In genomic region chr6:134112753-134113152, GRCm38 (mm10) we compare ENCODE assay signal across 12 mouse cellular contexts.
"Had no signal": no experiment of that assay in that cellular context is flagged by ENCODE, and none has a peak within 500 bp of the region (broad histone marks: within the 10 kb centered on the region; RNA-seq: fewer than 3 reads in every experiment).

No protein-coding gene starts in this region.

- H3K27ac ChIP-seq: hindbrain, postnatal 0 days; limb, embryonic 15.5 days; liver, embryonic 12.5 days; midbrain, embryonic 12.5 days; neural tube, embryonic 13.5 days had no signal

- DNase-seq: kidney, adult 11 months; kidney, postnatal 10 days; layer of hippocampus, postnatal 36 days; retina, postnatal 1 day; right cerebral cortex, postnatal 4 days; thymus, postnatal 4 days had no signal

- H3K36me3 ChIP-seq: limb, embryonic 15.5 days; neural tube, embryonic 13.5 days had no signal

- H3K27me3 ChIP-seq: limb, embryonic 15.5 days; liver, embryonic 12.5 days; midbrain, embryonic 12.5 days; neural tube, embryonic 13.5 days had no signal

- H3K9me3 ChIP-seq: limb, embryonic 15.5 days; liver, embryonic 12.5 days; neural tube, embryonic 13.5 days had no signal

- ATAC-seq: hindbrain, postnatal 0 days; liver, embryonic 12.5 days; midbrain, embryonic 16.5 days had no signal

- H3K4me2 ChIP-seq: limb, embryonic 15.5 days; liver, embryonic 12.5 days; midbrain, embryonic 12.5 days; neural tube, embryonic 13.5 days had no signal

- H3K4me3 ChIP-seq: limb, embryonic 15.5 days; liver, embryonic 12.5 days; midbrain, embryonic 12.5 days; neural tube, embryonic 13.5 days had no signal

- H3K4me1 ChIP-seq: midbrain, embryonic 12.5 days had no signal

- H3K9ac ChIP-seq: limb, embryonic 15.5 days; liver, embryonic 12.5 days; midbrain, embryonic 12.5 days; neural tube, embryonic 13.5 days had no signal
